Mouse (Mus musculus) induced T-regulatory cell, adult 2 months (primary cell): Measurements from ENCODE around the gene S100a9.

ENCODE experiments used
- DNase-seq: peaks from one replicate; pipeline ENCODE4 v3.0.0-alpha.2; 2012; ENCODE audit warnings: low read depth

The S100a9 gene

GRCm38 (mm10) chr3:90695613-90696012, at the start of gene S100a9:
Gene S100a9, minus strand, starts transcription at chr3:90695721.
- no peak for DNase-seq

GRCm38 (mm10) chr3:90726606-90727005, 31.1 kb upstream of the S100a9 start, which contains the start of gene Pglyrp4:
Gene Pglyrp4, plus strand, starts transcription at chr3:90726906.
- no peak for DNase-seq

GRCm38 (mm10) chr3:90709591-90710460, 14.3 kb upstream of the S100a9 start:
- peak; percentile 95 for DNase-seq

- peak; percentile 60 for DNase-seq
Observed at GRCm38 (mm10) chr3:90708523-90709202, 13.1 kb upstream of the S100a9 start.

- no peak for DNase-seq
Observed at GRCm38 (mm10) chr3:90702244-90702643, 6.7 kb upstream of the S100a9 start.

- DNase-seq, result no peak
Observed at GRCm38 (mm10) chr3:90693496-90693895, 2.0 kb downstream of the S100a9 start.

GRCm38 (mm10) chr3:90686835-90687234, 8.7 kb downstream of the S100a9 start:
- no peak for DNase-seq

- no peak for DNase-seq
Observed at GRCm38 (mm10) chr3:90683929-90684328, 11.6 kb downstream of the S100a9 start.

GRCm38 (mm10) chr3:90678656-90679055, 16.9 kb downstream of the S100a9 start:
- no peak for DNase-seq

- no peak for DNase-seq
Observed at GRCm38 (mm10) chr3:90668846-90669245, 26.7 kb downstream of the S100a9 start, which contains the start of gene S100a8. Gene S100a8, plus strand, starts transcription at chr3:90668978.

- DNase-seq, result peak; percentile 42
Observed at GRCm38 (mm10) chr3:90664219-90664618, 31.3 kb downstream of the S100a9 start.

GRCm38 (mm10) chr3:90659364-90660044, 36.0 kb downstream of the S100a9 start:
- DNase-seq, result no peak

GRCm38 (mm10) chr3:90657405-90657804, 38.1 kb downstream of the S100a9 start:
- DNase-seq, result peak; percentile 36

GRCm38 (mm10) chr3:90653717-90654116, 41.8 kb downstream of the S100a9 start, which contains the start of gene S100a7a:
Gene S100a7a, plus strand, starts transcription at chr3:90654017.
- no peak for DNase-seq

GRCm38 (mm10) chr3:90652878-90653508, 42.5 kb downstream of the S100a9 start:
- DNase-seq, result peak; percentile 80

- DNase-seq, result no peak
Observed at GRCm38 (mm10) chr3:90649832-90650231, 45.7 kb downstream of the S100a9 start.

GRCm38 (mm10) chr3:90648981-90649380, 46.5 kb downstream of the S100a9 start:
- DNase-seq, result no peak

- DNase-seq, result no peak
Observed at GRCm38 (mm10) chr3:90647291-90647690, 48.2 kb downstream of the S100a9 start.

GRCm38 (mm10) chr3:90644220-90644619, 51.3 kb downstream of the S100a9 start:
- peak; percentile 69 for DNase-seq
